Mouse (Mus musculus): ENCODE results near the gene Ldlrad3. TPM values are rescaled to one million over a fixed set of nuclear protein-coding genes. Genes with fewer than 3 reads are reported as not detected.

The Ldlrad3 gene
- polyA plus RNA-seq, 1 experiment from 2014 or later = 29.0 TPM

DNA sequence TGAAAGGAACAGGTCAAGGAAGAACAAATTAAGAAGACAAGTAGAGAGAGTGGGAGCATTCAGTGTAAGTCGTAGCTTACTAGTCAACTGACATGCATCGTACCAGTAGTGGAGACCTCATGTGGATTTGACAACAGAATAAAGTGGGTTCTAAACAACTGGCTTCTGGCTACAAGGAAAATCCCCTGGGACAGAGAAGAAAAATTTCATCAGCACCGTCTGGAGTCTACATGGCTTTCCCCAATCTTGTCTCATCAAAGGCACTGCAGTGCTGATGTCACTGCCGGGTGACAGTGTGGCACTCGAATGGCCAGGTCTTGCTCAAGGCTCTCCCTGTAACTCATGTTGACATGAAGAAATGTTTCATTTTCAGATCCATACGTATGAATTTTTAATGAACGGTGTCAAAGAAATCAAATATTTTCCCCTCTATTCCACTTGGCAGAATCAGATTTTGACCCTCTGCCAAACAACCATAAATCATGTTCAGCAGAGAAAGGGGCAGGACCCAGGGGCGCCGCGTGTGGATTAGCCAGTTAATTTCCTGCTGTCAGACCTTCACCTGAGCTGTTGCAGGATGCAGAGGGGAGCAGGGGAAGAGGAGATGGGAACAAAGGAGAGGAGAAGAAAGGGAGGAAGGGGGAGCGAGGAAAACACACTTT lies 187.1 kb downstream of the Ldlrad3 start:
- H3K4me1 ChIP-seq (replicated peaks; ENCODE audit: control insufficient read depth, insufficient read depth, low read length) = peaks cover 51% of the 10 kb centered on the region
- H3K27ac ChIP-seq (ENCODE audit: low read length) = no peak overlapping the region
- WGBS = 61% methylated on average over 11 of the region's 11 CpGs

DNA sequence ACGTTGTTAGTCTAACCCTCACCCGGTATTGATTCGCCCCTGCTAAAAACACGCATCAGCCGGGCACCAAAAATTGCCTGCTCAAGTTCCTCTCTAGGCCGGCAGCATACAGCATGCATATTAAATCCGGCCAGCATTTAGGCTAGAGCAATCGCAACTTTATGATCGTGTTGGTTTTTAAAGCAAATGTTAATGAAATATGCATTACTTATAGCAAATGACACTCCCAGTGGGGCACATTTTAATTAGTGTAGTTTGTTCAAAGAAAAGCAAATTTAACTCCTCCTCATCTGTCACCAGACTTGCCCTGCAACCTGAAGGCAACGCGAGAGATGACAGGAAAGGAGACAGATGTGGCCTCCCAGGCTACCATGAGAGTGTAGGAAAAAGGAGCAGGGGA lies 189.2 kb downstream of the Ldlrad3 start:
- no peaks in the 10 kb centered on the region for H3K27me3 ChIP-seq (replicated peaks; ENCODE audit: control insufficient read depth, insufficient read depth, low read length)
- H3K4me1 ChIP-seq (replicated peaks; ENCODE audit: control insufficient read depth, insufficient read depth, low read length) = peaks cover 32% of the 10 kb centered on the region
- H3K9ac ChIP-seq (replicated peaks; ENCODE audit: low read depth, low read length) = no peak overlapping the region
- 0 out of 2 replicates have a peak, but pooled peaks have one; percentile 8 for ATAC-seq
- no peaks in the 10 kb centered on the region for H3K9me3 ChIP-seq (ENCODE audit: control insufficient read depth, low read length)
- no peaks in the 10 kb centered on the region for H3K36me3 ChIP-seq (ENCODE audit: control insufficient read depth, insufficient read depth)
- H3K4me3 ChIP-seq (replicated peaks; ENCODE audit: low read length) = no peak overlapping the region
- H3K4me2 ChIP-seq (ENCODE audit: low read length) = no peak overlapping the region
- 37% methylated on average over 11 of the region's 11 CpGs for WGBS
- H3K27ac ChIP-seq (ENCODE audit: low read length) = no peak overlapping the region

More for the DNA sequence above, 187.1 kb downstream of the Ldlrad3 start:
- no peak for ATAC-seq
- Histone ChIP-seq H3K27me3 (replicated peaks; ENCODE audit: control insufficient read depth, insufficient read depth, low read length) (no peaks in the 10 kb centered on the region), H3K9me3 (ENCODE audit: control insufficient read depth, low read length) (no peaks in the 10 kb centered on the region), H3K4me2 (ENCODE audit: low read length) (no peak overlapping the region), H3K36me3 (ENCODE audit: control insufficient read depth, insufficient read depth) (no peaks in the 10 kb centered on the region), H3K9ac (replicated peaks; ENCODE audit: low read depth, low read length) (no peak overlapping the region), H3K4me3 (replicated peaks; ENCODE audit: low read length) (no peak overlapping the region)

DNA sequence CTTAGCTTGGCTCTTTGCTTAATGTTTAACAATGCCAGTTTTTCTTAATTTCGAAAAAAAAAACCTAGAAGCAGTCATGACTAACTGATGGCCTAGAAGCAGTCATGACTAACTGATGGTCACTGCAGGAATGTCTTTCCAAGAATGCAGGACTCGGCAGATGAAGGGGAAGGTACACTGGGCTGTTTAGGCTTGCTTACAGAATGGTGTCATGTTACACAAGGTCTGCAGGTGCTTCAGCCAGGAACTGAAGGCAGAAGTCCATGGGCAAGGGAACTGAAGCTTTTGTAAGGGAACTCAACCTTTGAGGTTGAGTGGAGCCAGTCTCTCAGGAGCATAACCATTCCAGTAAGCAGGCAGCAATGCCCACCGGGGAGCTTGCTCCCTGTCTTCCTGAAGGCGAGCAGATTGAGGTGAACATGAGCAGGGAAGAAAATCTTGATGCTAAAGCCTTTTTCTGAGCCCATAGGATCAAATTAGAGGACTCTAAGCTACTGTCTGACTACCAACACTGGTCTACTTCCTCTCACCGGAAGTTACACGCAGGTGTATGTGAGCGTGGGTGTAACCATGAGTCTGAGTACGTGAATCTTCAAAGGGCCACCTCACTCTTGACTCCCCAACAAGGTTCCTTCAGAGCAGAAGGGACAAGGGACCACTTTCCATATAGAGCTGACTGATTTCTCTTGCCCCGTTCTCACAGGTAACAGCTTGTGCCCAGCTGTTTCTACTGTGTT lies 193.4 kb downstream of the Ldlrad3 start:
- WGBS = 88% methylated on average over 9 of the region's 9 CpGs
- Histone ChIP-seq H3K27me3 (replicated peaks; ENCODE audit: control insufficient read depth, insufficient read depth, low read length) (no peaks in the 10 kb centered on the region), H3K4me3 (replicated peaks; ENCODE audit: low read length) (no peak overlapping the region), H3K27ac (ENCODE audit: low read length) (no peak overlapping the region), H3K36me3 (ENCODE audit: control insufficient read depth, insufficient read depth) (no peaks in the 10 kb centered on the region), H3K4me2 (ENCODE audit: low read length) (no peak overlapping the region), H3K4me1 (replicated peaks; ENCODE audit: control insufficient read depth, insufficient read depth, low read length) (peaks cover 12% of the 10 kb centered on the region), H3K9me3 (ENCODE audit: control insufficient read depth, low read length) (no peaks in the 10 kb centered on the region), H3K9ac (replicated peaks; ENCODE audit: low read depth, low read length) (no peak overlapping the region)
- ATAC-seq = no peak

DNA sequence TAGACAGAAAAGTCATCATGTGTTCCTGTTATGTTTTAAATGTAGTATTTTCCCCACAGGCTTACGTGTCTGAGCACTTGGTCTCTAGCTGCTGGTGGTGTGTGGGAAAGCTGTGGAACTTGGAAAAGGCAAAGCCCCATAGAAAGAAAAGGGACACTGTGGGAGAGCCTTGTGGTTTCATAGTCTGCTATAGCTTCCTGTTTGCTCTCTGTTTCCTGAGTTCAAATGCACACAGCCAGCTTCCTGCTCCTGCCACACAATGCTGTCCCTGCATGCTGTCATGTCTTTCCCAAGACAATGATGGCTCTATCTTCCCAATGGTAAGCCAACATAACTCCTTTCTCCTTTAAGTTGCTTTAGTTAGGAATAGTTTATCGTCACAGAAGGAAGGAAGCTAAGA lies 194.5 kb downstream of the Ldlrad3 start:
- ATAC-seq = no peak
- H3K4me3 ChIP-seq (replicated peaks; ENCODE audit: low read length) = no peak overlapping the region
- peaks cover 5% of the 10 kb centered on the region for H3K4me1 ChIP-seq (replicated peaks; ENCODE audit: control insufficient read depth, insufficient read depth, low read length)
- no peak overlapping the region for H3K4me2 ChIP-seq (ENCODE audit: low read length)
- H3K36me3 ChIP-seq (ENCODE audit: control insufficient read depth, insufficient read depth) = no peaks in the 10 kb centered on the region
- no peaks in the 10 kb centered on the region for H3K27me3 ChIP-seq (replicated peaks; ENCODE audit: control insufficient read depth, insufficient read depth, low read length)
- WGBS = 92% methylated on average over 2 of the region's 2 CpGs
- H3K9ac ChIP-seq (replicated peaks; ENCODE audit: low read depth, low read length) = no peak overlapping the region
- no peaks in the 10 kb centered on the region for H3K9me3 ChIP-seq (ENCODE audit: control insufficient read depth, low read length)
- H3K27ac ChIP-seq (ENCODE audit: low read length) = no peak overlapping the region

DNA sequence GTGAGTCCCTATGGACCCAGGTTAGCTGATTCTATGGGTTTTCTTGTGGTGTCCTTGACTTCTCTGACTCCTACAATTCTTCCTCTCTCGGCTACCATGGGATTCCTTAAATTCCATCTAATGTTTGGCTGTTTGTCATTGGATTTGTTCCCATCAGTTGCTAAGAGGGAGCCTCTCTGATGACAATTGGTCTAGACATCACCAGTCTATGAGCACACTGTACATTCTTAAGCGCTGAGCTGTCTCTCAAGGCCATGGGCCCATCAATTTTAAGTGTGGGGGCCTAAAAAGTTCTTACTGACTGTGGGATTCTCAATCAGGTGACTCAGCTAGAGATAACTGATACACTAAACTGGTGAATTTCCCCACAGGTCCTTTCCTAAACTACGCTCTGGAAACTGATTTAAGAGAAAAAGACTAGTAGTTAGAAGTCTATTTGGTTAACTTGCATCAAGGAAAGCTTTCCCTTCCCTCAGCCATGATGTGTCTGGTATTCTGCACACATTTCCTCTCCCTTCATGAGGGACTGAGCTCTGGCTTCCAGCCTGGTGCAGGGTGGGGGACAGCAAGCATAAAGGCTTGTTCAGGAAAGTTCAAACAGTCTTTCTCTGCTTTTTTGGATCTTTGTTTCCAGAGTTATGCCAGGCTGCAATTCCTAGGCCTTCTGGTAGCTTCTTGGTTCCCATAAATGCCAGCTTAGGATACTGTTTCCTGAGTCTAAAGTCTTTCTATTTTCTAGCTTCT lies 199.7 kb downstream of the Ldlrad3 start:
- Histone ChIP-seq H3K4me2 (ENCODE audit: low read length) (no peak overlapping the region), H3K9me3 (ENCODE audit: control insufficient read depth, low read length) (no peaks in the 10 kb centered on the region), H3K9ac (replicated peaks; ENCODE audit: low read depth, low read length) (no peak overlapping the region), H3K36me3 (ENCODE audit: control insufficient read depth, insufficient read depth) (no peaks in the 10 kb centered on the region), H3K4me1 (replicated peaks; ENCODE audit: control insufficient read depth, insufficient read depth, low read length) (peaks cover 9% of the 10 kb centered on the region), H3K27ac (ENCODE audit: low read length) (no peak overlapping the region), H3K27me3 (replicated peaks; ENCODE audit: control insufficient read depth, insufficient read depth, low read length) (no peaks in the 10 kb centered on the region), H3K4me3 (replicated peaks; ENCODE audit: low read length) (no peak overlapping the region)
- no peak for ATAC-seq
- WGBS = 85% methylated on average over 3 of the region's 3 CpGs

DNA sequence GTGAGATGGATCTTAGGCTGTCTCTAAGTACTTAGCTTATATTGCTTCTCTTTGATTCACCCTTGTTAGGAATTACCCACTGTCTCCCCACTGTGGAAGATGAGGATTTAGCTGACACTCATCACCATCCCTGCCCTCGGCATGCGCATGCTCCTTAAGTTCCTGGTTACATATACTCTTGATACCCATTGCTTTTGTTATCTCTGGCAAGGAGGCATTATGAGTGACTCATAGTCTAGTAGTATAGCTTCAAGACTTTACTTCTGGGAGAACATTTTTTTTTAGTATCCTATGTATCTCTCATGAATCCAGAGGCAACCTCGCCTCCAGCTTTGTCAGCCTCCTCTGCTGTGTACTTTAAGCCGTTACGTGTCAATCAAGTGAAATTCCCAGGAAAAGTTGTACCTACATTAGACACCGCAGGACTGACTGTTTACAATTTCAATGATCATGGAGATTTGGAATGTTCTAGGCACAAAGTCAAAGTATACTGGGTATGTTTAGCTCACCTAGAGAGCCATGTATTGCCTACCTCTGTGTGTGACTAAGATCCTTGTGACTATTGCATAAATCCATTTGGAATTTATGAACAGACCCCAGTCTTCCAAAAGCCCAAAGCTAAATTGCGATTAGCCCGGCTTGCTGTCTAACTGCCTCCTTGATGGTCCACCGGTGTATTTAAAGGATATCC lies 202.2 kb downstream of the Ldlrad3 start:
- H3K4me1 ChIP-seq (replicated peaks; ENCODE audit: control insufficient read depth, insufficient read depth, low read length) = peaks cover 25% of the 10 kb centered on the region
- no peak for ATAC-seq
- no peaks in the 10 kb centered on the region for H3K9me3 ChIP-seq (ENCODE audit: control insufficient read depth, low read length)
- no peaks in the 10 kb centered on the region for H3K36me3 ChIP-seq (ENCODE audit: control insufficient read depth, insufficient read depth)
- WGBS = 83% methylated on average over 9 of the region's 9 CpGs
- H3K27me3 ChIP-seq (replicated peaks; ENCODE audit: control insufficient read depth, insufficient read depth, low read length) = no peaks in the 10 kb centered on the region
- H3K27ac ChIP-seq (ENCODE audit: low read length) = no peak overlapping the region
- no peak overlapping the region for H3K4me2 ChIP-seq (ENCODE audit: low read length)
- H3K4me3 ChIP-seq (replicated peaks; ENCODE audit: low read length) = no peak overlapping the region
- no peak overlapping the region for H3K9ac ChIP-seq (replicated peaks; ENCODE audit: low read depth, low read length)

DNA sequence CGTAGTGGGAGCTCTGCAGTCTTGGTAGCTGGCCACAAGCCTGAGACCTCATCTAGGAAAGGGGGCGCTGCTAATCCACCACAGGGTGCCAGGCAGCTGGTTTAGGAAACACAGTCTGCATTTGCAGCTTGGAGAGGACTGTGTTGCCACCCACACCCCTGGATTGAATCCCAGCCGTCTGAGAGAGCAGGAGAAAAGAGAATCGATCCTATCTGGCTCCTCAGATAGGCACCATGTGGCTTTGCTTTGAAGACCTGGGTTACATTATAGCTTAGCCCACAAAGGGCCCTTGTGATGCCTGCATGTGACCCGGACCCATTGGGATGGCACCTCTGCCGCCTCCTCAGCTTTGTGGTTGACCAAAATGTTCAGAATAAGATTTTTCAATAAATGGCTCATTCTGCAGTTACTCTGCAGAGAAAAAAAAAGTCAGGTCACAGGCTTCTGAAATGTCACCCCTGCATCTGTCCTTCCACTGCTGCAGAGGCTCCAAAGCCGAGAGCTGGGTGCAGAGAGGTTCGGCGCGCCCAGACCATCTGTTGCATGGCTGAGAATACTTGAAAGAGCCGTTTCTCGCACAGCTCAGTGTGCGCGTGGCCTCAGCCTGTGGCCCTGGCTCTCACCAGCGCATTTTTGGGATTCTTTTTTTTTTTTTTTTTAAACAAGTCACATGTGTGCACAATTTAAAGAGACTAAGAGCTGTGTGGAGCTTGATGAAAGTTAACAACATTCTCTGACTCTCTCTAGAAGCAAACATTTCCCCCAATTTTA lies 202.9 kb downstream of the Ldlrad3 start:
- peak; percentile 41 for ATAC-seq
- peak overlapping the region; percentile 42 for H3K27ac ChIP-seq (ENCODE audit: low read length)
- H3K9me3 ChIP-seq (ENCODE audit: control insufficient read depth, low read length) = no peaks in the 10 kb centered on the region
- WGBS = 20% methylated on average over 15 of the region's 15 CpGs
- no peak overlapping the region for H3K4me3 ChIP-seq (replicated peaks; ENCODE audit: low read length)
- peaks cover 31% of the 10 kb centered on the region for H3K4me1 ChIP-seq (replicated peaks; ENCODE audit: control insufficient read depth, insufficient read depth, low read length)
- H3K9ac ChIP-seq (replicated peaks; ENCODE audit: low read depth, low read length) = 0 out of 2 replicates have a peak overlapping the region, but pooled peaks have one; percentile 10
- no peaks in the 10 kb centered on the region for H3K27me3 ChIP-seq (replicated peaks; ENCODE audit: control insufficient read depth, insufficient read depth, low read length)
- H3K36me3 ChIP-seq (ENCODE audit: control insufficient read depth, insufficient read depth) = no peaks in the 10 kb centered on the region
- no peak overlapping the region for H3K4me2 ChIP-seq (ENCODE audit: low read length)

DNA sequence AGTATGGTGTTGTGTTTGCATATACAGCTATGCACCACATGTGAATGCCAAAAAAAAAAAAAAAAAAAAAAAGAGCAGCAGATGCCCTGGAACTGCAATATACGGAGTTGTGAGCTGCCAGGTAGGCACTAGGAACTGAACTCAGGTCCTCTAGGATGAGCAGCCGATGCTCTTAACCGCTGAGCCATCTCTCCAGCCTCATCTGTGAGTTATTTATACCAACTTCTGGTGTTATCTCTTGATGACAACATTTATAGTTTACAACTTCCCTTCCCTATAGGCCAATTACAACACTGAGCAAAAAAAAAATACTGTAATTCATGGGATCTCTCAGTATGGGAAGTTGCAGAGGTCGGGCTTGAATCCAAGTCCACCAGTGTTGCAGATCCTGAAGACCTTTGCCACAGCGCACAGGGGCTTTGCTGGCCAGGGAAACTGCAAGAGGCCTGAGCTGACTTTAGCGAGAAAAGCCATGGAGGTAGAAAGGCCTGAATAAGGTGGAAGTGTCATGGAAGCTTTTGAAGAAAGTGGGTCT lies 204.2 kb downstream of the Ldlrad3 start:
- 85% methylated on average over 6 of the region's 6 CpGs for WGBS
- H3K4me1 ChIP-seq (replicated peaks; ENCODE audit: control insufficient read depth, insufficient read depth, low read length) = peaks cover 37% of the 10 kb centered on the region
- no peaks in the 10 kb centered on the region for H3K36me3 ChIP-seq (ENCODE audit: control insufficient read depth, insufficient read depth)
- H3K4me2 ChIP-seq (ENCODE audit: low read length) = no peak overlapping the region
- H3K9ac ChIP-seq (replicated peaks; ENCODE audit: low read depth, low read length) = no peak overlapping the region
- no peaks in the 10 kb centered on the region for H3K27me3 ChIP-seq (replicated peaks; ENCODE audit: control insufficient read depth, insufficient read depth, low read length)
- no peak for ATAC-seq
- H3K27ac ChIP-seq (ENCODE audit: low read length) = no peak overlapping the region
- no peak overlapping the region for H3K4me3 ChIP-seq (replicated peaks; ENCODE audit: low read length)
- H3K9me3 ChIP-seq (ENCODE audit: control insufficient read depth, low read length) = no peaks in the 10 kb centered on the region

Data from forebrain, embryonic 16.5 days (tissue).